Mouse (Mus musculus): Measurements from ENCODE around the gene Tm6sf1. TPM values are rescaled to one million over a fixed set of nuclear protein-coding genes. Genes with fewer than 3 reads are reported as not detected.

Tm6sf1 gene
- total RNA-seq, 4 experiments from 2014 or later: 12.8 to 21.0 (median 16.2) TPM

- DNase-seq: no peak
These were observed 45.3 kb downstream of the Tm6sf1 start for GRCm38 (mm10) chr7:81904094-81904493.

- DNase-seq: no peak
These were observed 46.1 kb downstream of the Tm6sf1 start for GRCm38 (mm10) chr7:81904926-81905325.

GRCm38 (mm10) chr7:81918316-81918715 is 59.5 kb downstream of the Tm6sf1 start:
- DNase-seq: no peak

- no peak for DNase-seq
These were observed 61.5 kb downstream of the Tm6sf1 start for GRCm38 (mm10) chr7:81920314-81920713.

GRCm38 (mm10) chr7:81921379-81921952 is 62.7 kb downstream of the Tm6sf1 start:
- no peak for DNase-seq

- no peak for DNase-seq
These were observed 70.2 kb downstream of the Tm6sf1 start for GRCm38 (mm10) chr7:81928998-81929397.

- no peak for DNase-seq
These were observed 73.8 kb downstream of the Tm6sf1 start for GRCm38 (mm10) chr7:81932521-81933045.

GRCm38 (mm10) chr7:81933061-81933600 is 74.3 kb downstream of the Tm6sf1 start:
- no peak for DNase-seq

- DNase-seq: peak; percentile 23
These were observed 74.9 kb downstream of the Tm6sf1 start for GRCm38 (mm10) chr7:81933601-81934266.

Other genes starting within 250 kb of the Tm6sf1 start
- gene Homer2, start 151.5 kb upstream of the Tm6sf1 start, total RNA-seq (2022): 10 to 100 TPM in 2 of 4 experiments, 1 to 10 TPM in 2; 2.0 to 15.1 (median 7.6) TPM
- 10 to 100 TPM; 46.9 to 62.3 (median 54.4) TPM for gene Ramac, start 96.1 kb upstream of the Tm6sf1 start, total RNA-seq (2022)
- 10 to 100 TPM; 42.5 to 46.9 (median 45.0) TPM for gene 3110040N11Rik, start 69.5 kb upstream of the Tm6sf1 start, total RNA-seq (2022)
- gene Btbd1, start 29.6 kb upstream of the Tm6sf1 start, total RNA-seq (2022): 100 to 1,000 TPM in 3 of 4 experiments, 10 to 100 TPM in 1; 97.3 to 112 (median 104) TPM
- gene Gm10160, start 3.2 kb upstream of the Tm6sf1 start, total RNA-seq (2022): not detected
- gene Hdgfl3, start 75.5 kb downstream of the Tm6sf1 start, total RNA-seq (2022): 10 to 100 TPM in 3 of 4 experiments, 1 to 10 TPM in 1; 9.9 to 18.2 (median 13.2) TPM
- gene Bnc1, start 133.3 kb downstream of the Tm6sf1 start, total RNA-seq (2022): under 1 TPM; 0.09 to 0.73 (median 0.50) TPM

Data from adrenal gland, adult 8-10 months (tissue).